Mouse (Mus musculus) left cerebral cortex, adult 8-10 months (tissue): Measurements from ENCODE around the gene Bola3. TPM values are rescaled to one million over a fixed set of nuclear protein-coding genes. Genes with fewer than 3 reads are reported as not detected.

Experiments used
- DNase-seq, 2 experiments: peaks; one replicate each; pipeline ENCODE4 v3.0.0; 2022; ENCODE audit warnings: low spot score in 2 of 2
- total RNA-seq, 4 experiments: library from RNA; stranded (reverse); gene quantifications; 2 replicates each; pipeline ENCODE4 v1.2.4; 2022

Gene Bola3
- total RNA-seq, 4 experiments from 2014 or later = 34.5 to 61.7 (median 53.5) TPM

GRCm38 (mm10) chr6:83347916-83348315 is 1.0 kb upstream of the Bola3 start:
- no peak for DNase-seq

GRCm38 (mm10) chr6:83349274-83349958 is 469 bp downstream of the Bola3 start:
- DNase-seq = peak; percentile 75 to 87

- no peak for DNase-seq
These were observed 1.2 kb downstream of the Bola3 start for GRCm38 (mm10) chr6:83350172-83350571.

- no peak for DNase-seq
These were observed 2.0 kb downstream of the Bola3 start for GRCm38 (mm10) chr6:83350851-83351405.

- DNase-seq = no peak
These were observed 2.7 kb downstream of the Bola3 start for GRCm38 (mm10) chr6:83351490-83352160.

GRCm38 (mm10) chr6:83352666-83353410 is 3.9 kb downstream of the Bola3 start:
- DNase-seq = no peak

GRCm38 (mm10) chr6:83354856-83355781 is 6.2 kb downstream of the Bola3 start:
- no peak for DNase-seq

GRCm38 (mm10) chr6:83356569-83357138 is 7.7 kb downstream of the Bola3 start:
- peak in 1 of 2 experiments; percentile 84 for DNase-seq

- DNase-seq = no peak
These were observed 8.5 kb downstream of the Bola3 start for GRCm38 (mm10) chr6:83357436-83357835.

GRCm38 (mm10) chr6:83361523-83362248 is 12.7 kb downstream of the Bola3 start:
- no peak for DNase-seq

GRCm38 (mm10) chr6:83363075-83363474 is 14.1 kb downstream of the Bola3 start:
- DNase-seq = no peak

- DNase-seq = no peak
These were observed 21.5 kb downstream of the Bola3 start for GRCm38 (mm10) chr6:83370316-83370965.

GRCm38 (mm10) chr6:83371350-83371749 is 22.4 kb downstream of the Bola3 start:
- DNase-seq = no peak

- DNase-seq = no peak
These were observed 24.9 kb downstream of the Bola3 start for GRCm38 (mm10) chr6:83373704-83374300.

- DNase-seq = no peak
These were observed 32.9 kb downstream of the Bola3 start for GRCm38 (mm10) chr6:83381510-83382491.

GRCm38 (mm10) chr6:83385569-83386090 is 36.7 kb downstream of the Bola3 start:
- no peak for DNase-seq

- DNase-seq = no peak
These were observed 43.3 kb downstream of the Bola3 start for GRCm38 (mm10) chr6:83392166-83392780.
